Mouse (Mus musculus): ENCODE measurements around the gene Esrrg. TPM values are rescaled to one million over a fixed set of nuclear protein-coding genes. Genes with fewer than 3 reads are reported as not detected.

Esrrg gene
- polyA plus RNA-seq, 1 experiment from 2014 or later, result 36.6 TPM

- H3K27me3 ChIP-seq, result no peaks in the 10 kb centered on the region
- ATAC-seq (ENCODE audit: low FRiP score, low read depth), result no peak
- 63% methylated on average over 5 of the region's 5 CpGs for WGBS
- no peaks in the 10 kb centered on the region for H3K9me3 ChIP-seq
- H3K4me2 ChIP-seq, result no peak overlapping the region
- no peak overlapping the region for H3K9ac ChIP-seq
- no peaks in the 10 kb centered on the region for H3K36me3 ChIP-seq
- H3K4me3 ChIP-seq, result no peak overlapping the region
- no peaks in the 10 kb centered on the region for H3K4me1 ChIP-seq (replicated peaks)
- H3K27ac ChIP-seq (replicated peaks), result no peak overlapping the region
Measured at GRCm38 (mm10) chr1:187762641-187763450, 154.3 kb downstream of the Esrrg start.

GRCm38 (mm10) chr1:187763451-187763755, 154.8 kb downstream of the Esrrg start:
- Histone ChIP-seq H3K9ac (no peak overlapping the region), H3K4me1 (replicated peaks) (no peaks in the 10 kb centered on the region), H3K4me2 (no peak overlapping the region), H3K9me3 (no peaks in the 10 kb centered on the region), H3K27ac (replicated peaks) (no peak overlapping the region), H3K27me3 (no peaks in the 10 kb centered on the region), H3K36me3 (no peaks in the 10 kb centered on the region), H3K4me3 (no peak overlapping the region)
- 69% methylated on average over 4 of the region's 4 CpGs for WGBS
- no peak for ATAC-seq (ENCODE audit: low FRiP score, low read depth)

GRCm38 (mm10) chr1:187763821-187764220, 155.2 kb downstream of the Esrrg start:
- WGBS, result 78% methylated on average over 3 of the region's 3 CpGs

GRCm38 (mm10) chr1:187765577-187765976, 157.0 kb downstream of the Esrrg start:
- WGBS, result 55% methylated on average over 5 of the region's 5 CpGs
- Histone ChIP-seq H3K4me1 (replicated peaks) (no peaks in the 10 kb centered on the region), H3K36me3 (no peaks in the 10 kb centered on the region), H3K4me2 (no peak overlapping the region), H3K4me3 (no peak overlapping the region), H3K27me3 (no peaks in the 10 kb centered on the region), H3K27ac (replicated peaks) (no peak overlapping the region), H3K9ac (no peak overlapping the region), H3K9me3 (no peaks in the 10 kb centered on the region)
- ATAC-seq (ENCODE audit: low FRiP score, low read depth), result no peak

More at GRCm38 (mm10) chr1:187763821-187764220, 155.2 kb downstream of the Esrrg start:
- no peak for ATAC-seq (ENCODE audit: low FRiP score, low read depth)
- no peaks in the 10 kb centered on the region for H3K36me3 ChIP-seq
- H3K27me3 ChIP-seq, result no peaks in the 10 kb centered on the region
- no peak overlapping the region for H3K4me3 ChIP-seq
- no peak overlapping the region for H3K27ac ChIP-seq (replicated peaks)
- no peaks in the 10 kb centered on the region for H3K9me3 ChIP-seq
- H3K4me2 ChIP-seq, result no peak overlapping the region
- H3K4me1 ChIP-seq (replicated peaks), result no peaks in the 10 kb centered on the region
- H3K9ac ChIP-seq, result no peak overlapping the region

- H3K27me3 ChIP-seq, result no peaks in the 10 kb centered on the region
- 81% methylated on average over 2 of the region's 2 CpGs for WGBS
- H3K4me3 ChIP-seq, result no peak overlapping the region
- no peaks in the 10 kb centered on the region for H3K4me1 ChIP-seq (replicated peaks)
- no peak overlapping the region for H3K4me2 ChIP-seq
- ATAC-seq (ENCODE audit: low FRiP score, low read depth), result no peak
- no peak overlapping the region for H3K27ac ChIP-seq (replicated peaks)
- H3K36me3 ChIP-seq, result no peaks in the 10 kb centered on the region
- no peak overlapping the region for H3K9ac ChIP-seq
- no peaks in the 10 kb centered on the region for H3K9me3 ChIP-seq
Measured at GRCm38 (mm10) chr1:187767355-187767754, 158.8 kb downstream of the Esrrg start.

- no peak overlapping the region for H3K4me3 ChIP-seq
- H3K27ac ChIP-seq (replicated peaks), result no peak overlapping the region
- no peaks in the 10 kb centered on the region for H3K9me3 ChIP-seq
- ATAC-seq (ENCODE audit: low FRiP score, low read depth), result no peak
- H3K4me1 ChIP-seq (replicated peaks), result no peaks in the 10 kb centered on the region
- H3K36me3 ChIP-seq, result no peaks in the 10 kb centered on the region
- H3K9ac ChIP-seq, result no peak overlapping the region
- H3K27me3 ChIP-seq, result no peaks in the 10 kb centered on the region
- 95% methylated on average over 3 of the region's 3 CpGs for WGBS
- H3K4me2 ChIP-seq, result no peak overlapping the region
Measured at GRCm38 (mm10) chr1:187770234-187770633, 161.6 kb downstream of the Esrrg start.

- Histone ChIP-seq H3K9ac (no peak overlapping the region), H3K4me1 (replicated peaks) (no peaks in the 10 kb centered on the region), H3K27me3 (no peaks in the 10 kb centered on the region), H3K36me3 (no peaks in the 10 kb centered on the region), H3K27ac (replicated peaks) (no peak overlapping the region), H3K4me2 (no peak overlapping the region), H3K9me3 (no peaks in the 10 kb centered on the region), H3K4me3 (no peak overlapping the region)
- WGBS, result 59% methylated on average over 4 of the region's 4 CpGs
- ATAC-seq (ENCODE audit: low FRiP score, low read depth), result no peak
Measured at GRCm38 (mm10) chr1:187771067-187771466, 162.5 kb downstream of the Esrrg start.

GRCm38 (mm10) chr1:187779589-187780178, 171.1 kb downstream of the Esrrg start:
- no peak for ATAC-seq (ENCODE audit: low FRiP score, low read depth)
- 0 out of 2 replicates have a peak, but pooled peaks cover 3% of the 10 kb centered on the region for H3K4me1 ChIP-seq (replicated peaks)
- 32% methylated on average over 10 of the region's 10 CpGs for WGBS
- no peaks in the 10 kb centered on the region for H3K36me3 ChIP-seq
- no peaks in the 10 kb centered on the region for H3K9me3 ChIP-seq
- H3K27me3 ChIP-seq, result no peaks in the 10 kb centered on the region
- no peak overlapping the region for H3K4me3 ChIP-seq
- H3K4me2 ChIP-seq, result no peak overlapping the region
- no peak overlapping the region for H3K27ac ChIP-seq (replicated peaks)
- no peak overlapping the region for H3K9ac ChIP-seq

- no peak overlapping the region for H3K27ac ChIP-seq (replicated peaks)
- H3K36me3 ChIP-seq, result no peaks in the 10 kb centered on the region
- no peaks in the 10 kb centered on the region for H3K9me3 ChIP-seq
- no peak overlapping the region for H3K9ac ChIP-seq
- WGBS, result 83% methylated on average over 4 of the region's 4 CpGs
- no peak overlapping the region for H3K4me2 ChIP-seq
- peaks cover 9% of the 10 kb centered on the region; the same call in 1 of the 2 replicates for H3K4me1 ChIP-seq (replicated peaks)
- no peak overlapping the region for H3K4me3 ChIP-seq
- H3K27me3 ChIP-seq, result no peaks in the 10 kb centered on the region
- no peak for ATAC-seq (ENCODE audit: low FRiP score, low read depth)
Measured at GRCm38 (mm10) chr1:187785226-187785625, 176.6 kb downstream of the Esrrg start.

GRCm38 (mm10) chr1:187787055-187788016, 178.7 kb downstream of the Esrrg start:
- Histone ChIP-seq H3K4me2 (no peak overlapping the region), H3K9me3 (no peaks in the 10 kb centered on the region)
- WGBS, result 15% methylated on average over 7 of the region's 7 CpGs

GRCm38 (mm10) chr1:187794240-187794930, 185.8 kb downstream of the Esrrg start:
- Histone ChIP-seq H3K36me3 (no peaks in the 10 kb centered on the region), H3K27ac (replicated peaks) (no peak overlapping the region), H3K27me3 (no peaks in the 10 kb centered on the region), H3K4me3 (no peak overlapping the region), H3K9ac (no peak overlapping the region), H3K4me1 (replicated peaks) (peaks cover 11% of the 10 kb centered on the region), H3K9me3 (no peaks in the 10 kb centered on the region), H3K4me2 (no peak overlapping the region)
- WGBS, result 89% methylated on average over 5 of the region's 5 CpGs
- ATAC-seq (ENCODE audit: low FRiP score, low read depth), result no peak

More at GRCm38 (mm10) chr1:187787055-187788016, 178.7 kb downstream of the Esrrg start:
- Histone ChIP-seq H3K9ac (no peak overlapping the region), H3K27ac (replicated peaks) (no peak overlapping the region), H3K27me3 (no peaks in the 10 kb centered on the region), H3K4me1 (replicated peaks) (peaks cover 9% of the 10 kb centered on the region; the same call in 1 of the 2 replicates), H3K36me3 (no peaks in the 10 kb centered on the region), H3K4me3 (no peak overlapping the region)
- ATAC-seq (ENCODE audit: low FRiP score, low read depth), result no peak
